Mouse (Mus musculus) midbrain, postnatal 0 days (tissue): ENCODE data around the gene Smurf1. TPM values are rescaled to one million over a fixed set of nuclear protein-coding genes. Genes with fewer than 3 reads are reported as not detected.

Experiments used
- ATAC-seq: fragments of 200-750 bp; cut with Nextera tagmentation; 2 replicates; pipeline ENCODE4 v1.8.0; 2017; ENCODE audit warnings: moderate number of reproducible peaks, mild to moderate bottlenecking, moderate TSS enrichment, moderate library complexity; ENCODE audit not compliant: low FRiP score
- DNase-seq: peaks from one replicate; pipeline ENCODE4 v3.0.0-alpha.2; 2015; ENCODE audit warnings: low spot score
- H3K27ac ChIP-seq: fragments of 300-500 bp; sonication (generic); 2 replicates; pipeline ENCODE4 v1.5.1; 2014; ENCODE audit warnings: low read depth, mild to moderate bottlenecking, low read length, mixed read lengths
- H3K27me3 ChIP-seq: fragments of 300-500 bp; sonication (generic); 2 replicates; pipeline ENCODE4 v1.6.1; 2014; ENCODE audit warnings: low read length, control low read depth, mixed read lengths; ENCODE audit not compliant: insufficient read depth
- H3K36me3 ChIP-seq: fragments of 300-500 bp; sonication (generic); 2 replicates; pipeline ENCODE4 v1.6.1; 2014; ENCODE audit warnings: low read length, control low read depth, mixed read lengths; ENCODE audit not compliant: insufficient read depth
- H3K4me1 ChIP-seq: fragments of 300-500 bp; sonication (generic); 2 replicates; pipeline ENCODE4 v1.6.1; 2014; ENCODE audit warnings: mild to moderate bottlenecking, control low read depth, antibody characterized with exemption, low read length, mixed read lengths; ENCODE audit not compliant: insufficient read depth
- H3K4me2 ChIP-seq: fragments of 300-500 bp; sonication (generic); 2 replicates; pipeline ENCODE4 v1.6.1; 2014; ENCODE audit warnings: low read depth, mild to moderate bottlenecking, low read length, mixed read lengths; ENCODE audit not compliant: poor library complexity, severe bottlenecking
- H3K4me3 ChIP-seq: fragments of 300-500 bp; sonication (generic); 2 replicates; pipeline ENCODE4 v1.5.1; 2014; ENCODE audit warnings: low read depth, mild to moderate bottlenecking, low read length, moderate library complexity
- H3K9ac ChIP-seq: fragments of 300-500 bp; sonication (generic); replicated peaks from 2 replicates; pipeline ENCODE4 v1.6.1; 2014; ENCODE audit warnings: mild to moderate bottlenecking, low read length, moderate library complexity, mixed read lengths; ENCODE audit not compliant: poor library complexity, severe bottlenecking
- H3K9me3 ChIP-seq: fragments of 300-500 bp; sonication (generic); 2 replicates; pipeline ENCODE4 v1.6.1; 2016; ENCODE audit warnings: low read length, control low read depth
- CTCF ChIP-seq: IDR thresholded peaks from 2 replicates; pipeline ENCODE4 v1.5.1; 2016; ENCODE audit warnings: antibody characterized with exemption, mild to moderate bottlenecking
- WGBS: fragments of 180-500 bp; shearing (Covaris S2); extraction: QIAGEN DNeasy Blood & Tissue Kit; methylation state at CpG from one replicate; pipeline ENCODE4 v1.1.7; 2014; 5-methylcytosine and 5-hydroxymethylcytosine counted together
- polyA plus RNA-seq: library from polyadenylated mRNA; unstranded; fragments of >200 nt; fragmentation: Nextera tagmentation; extraction: Ambion mirVana; gene quantifications from 2 replicates; pipeline ENCODE4 v1.2.1, GENCODE M21; 2015
- total RNA-seq: library from RNA; depleted of rRNA; stranded (reverse); fragments of >200 nt; gene quantifications from 2 replicates; pipeline ENCODE4 v1.2.3, GENCODE M21; 2014

Gene Smurf1
- total and polyA plus RNA-seq, 2 experiments from 2014 or later, result 28.0 to 63.0 TPM

DNA sequence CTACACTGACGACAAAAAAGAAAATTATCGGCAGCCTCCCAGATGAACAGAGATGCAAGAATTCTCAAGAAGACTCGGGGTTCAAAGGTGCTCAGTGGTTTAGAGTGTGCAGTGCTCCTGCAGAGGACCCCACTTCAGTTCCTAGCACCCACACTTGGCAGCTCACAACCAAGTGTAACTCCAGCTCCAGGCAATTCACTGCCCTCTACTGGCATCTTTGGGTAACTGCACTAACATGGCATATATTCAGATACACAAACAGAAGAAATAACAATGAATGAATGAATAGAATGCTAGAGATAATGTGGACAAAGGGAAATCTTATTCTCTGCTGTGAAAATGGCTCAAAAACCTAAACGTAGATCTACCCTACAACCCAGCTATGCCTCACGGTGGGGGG, 19.2 kb upstream of the Smurf1 start:
- H3K36me3 ChIP-seq, result no peaks in the 10 kb centered on the region
- H3K4me1 ChIP-seq, result no peaks in the 10 kb centered on the region
- H3K27me3 ChIP-seq, result no peaks in the 10 kb centered on the region
- no peak overlapping the region for H3K4me2 ChIP-seq
- no peak overlapping the region for H3K27ac ChIP-seq
- 0 out of 2 replicates have a peak, but pooled peaks cover 3% of the 10 kb centered on the region for H3K9me3 ChIP-seq
- no peak overlapping the region for H3K9ac ChIP-seq
- WGBS, result 94% methylated on average over 5 of the region's 5 CpGs
- TF ChIP-seq CTCF, result peak; percentile 39
- DNase-seq (no peak), ATAC-seq (no peak)
- H3K4me3 ChIP-seq, result no peak overlapping the region

DNA sequence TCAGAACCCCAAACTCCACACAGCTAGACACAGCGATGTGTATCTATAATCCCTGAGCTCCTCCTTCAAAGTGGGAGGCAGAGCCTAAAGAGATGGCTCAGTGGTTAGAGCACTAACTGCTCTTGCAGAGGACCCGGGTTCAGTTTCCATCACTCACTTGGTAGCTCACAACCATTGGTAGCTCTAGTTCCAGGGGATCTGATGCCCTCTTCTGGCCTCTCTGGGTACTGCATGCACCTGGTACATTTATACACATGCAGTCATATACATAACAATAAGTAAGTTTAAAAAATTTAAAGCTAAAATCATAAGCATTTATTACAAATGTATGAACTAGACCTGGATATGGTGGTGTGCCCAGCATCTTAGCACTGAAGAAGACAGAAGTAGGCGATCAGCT, 17.6 kb upstream of the Smurf1 start:
- Histone ChIP-seq H3K4me3 (no peak overlapping the region), H3K9me3 (0 out of 2 replicates have a peak, but pooled peaks cover 3% of the 10 kb centered on the region), H3K9ac (no peak overlapping the region), H3K36me3 (no peaks in the 10 kb centered on the region), H3K4me1 (no peaks in the 10 kb centered on the region), H3K27ac (no peak overlapping the region), H3K4me2 (no peak overlapping the region), H3K27me3 (no peaks in the 10 kb centered on the region)
- TF ChIP-seq CTCF, result peak; percentile 36; the same call in 1 of the 2 replicates
- 90% methylated on average over 3 of the region's 3 CpGs for WGBS
- ATAC-seq (no peak), DNase-seq (no peak)

DNA sequence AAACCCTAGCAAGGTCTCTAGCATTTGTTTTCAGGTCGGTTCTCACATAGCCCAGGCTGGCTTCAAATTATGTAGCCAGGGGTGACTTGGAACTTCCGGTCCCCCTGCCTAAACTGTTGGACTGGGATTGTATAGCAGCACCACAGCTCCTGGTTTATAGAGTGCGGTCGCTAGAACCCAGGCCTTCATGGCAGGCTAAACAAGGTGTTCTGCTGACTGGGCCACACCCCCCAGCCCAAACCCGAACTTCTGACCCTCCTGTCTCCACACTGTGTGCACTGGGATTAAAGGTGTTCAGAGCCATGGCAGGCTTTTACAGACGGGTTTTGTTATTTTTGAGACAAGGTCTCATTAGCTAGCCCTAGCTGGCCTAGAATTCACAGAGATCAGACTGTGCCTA, 13.5 kb upstream of the Smurf1 start:
- no peak overlapping the region for H3K4me3 ChIP-seq
- TF ChIP-seq CTCF, result no peak
- H3K9ac ChIP-seq, result no peak overlapping the region
- no peak for DNase-seq
- no peak overlapping the region for H3K27ac ChIP-seq
- no peak overlapping the region for H3K4me2 ChIP-seq
- no peak for ATAC-seq
- H3K9me3 ChIP-seq, result no peaks in the 10 kb centered on the region
- no peaks in the 10 kb centered on the region for H3K36me3 ChIP-seq
- no peaks in the 10 kb centered on the region for H3K4me1 ChIP-seq
- 84% methylated on average over 6 of the region's 6 CpGs for WGBS
- H3K27me3 ChIP-seq, result no peaks in the 10 kb centered on the region

DNA sequence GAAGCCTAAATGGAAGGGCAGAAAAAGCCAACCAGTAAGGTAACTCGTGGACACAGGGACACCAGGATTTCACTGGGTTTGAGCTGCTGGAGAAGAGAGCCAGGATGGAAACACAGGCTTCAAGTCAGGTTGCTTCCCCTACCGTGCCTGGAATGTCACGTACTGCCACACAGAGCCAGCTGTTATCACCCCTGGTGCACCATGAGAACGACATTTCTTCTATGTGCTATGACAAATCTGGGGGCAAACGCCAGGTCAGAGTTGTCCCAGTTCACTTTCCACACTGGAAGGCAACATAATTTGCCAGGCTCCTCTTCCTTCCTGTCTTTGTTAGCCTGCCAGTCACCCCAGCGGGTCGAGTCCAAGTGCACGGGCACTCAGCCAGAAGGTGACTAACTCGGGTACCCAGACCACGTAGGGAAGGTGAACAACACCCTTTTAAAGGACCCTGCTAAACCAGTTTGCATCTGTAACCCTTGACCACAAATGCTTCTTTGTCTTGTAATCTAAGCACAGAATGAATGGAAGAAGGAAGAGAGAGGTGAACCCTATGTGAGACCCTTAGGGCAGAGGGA, 13.0 kb upstream of the Smurf1 start:
- Histone ChIP-seq H3K9ac (no peak overlapping the region), H3K4me1 (no peaks in the 10 kb centered on the region), H3K36me3 (no peaks in the 10 kb centered on the region), H3K4me3 (no peak overlapping the region), H3K4me2 (no peak overlapping the region), H3K27me3 (no peaks in the 10 kb centered on the region), H3K9me3 (no peaks in the 10 kb centered on the region), H3K27ac (no peak overlapping the region)
- DNase-seq, result no peak
- no peak for TF ChIP-seq CTCF
- 77% methylated on average over 10 of the region's 10 CpGs for WGBS
- no peak for ATAC-seq

DNA sequence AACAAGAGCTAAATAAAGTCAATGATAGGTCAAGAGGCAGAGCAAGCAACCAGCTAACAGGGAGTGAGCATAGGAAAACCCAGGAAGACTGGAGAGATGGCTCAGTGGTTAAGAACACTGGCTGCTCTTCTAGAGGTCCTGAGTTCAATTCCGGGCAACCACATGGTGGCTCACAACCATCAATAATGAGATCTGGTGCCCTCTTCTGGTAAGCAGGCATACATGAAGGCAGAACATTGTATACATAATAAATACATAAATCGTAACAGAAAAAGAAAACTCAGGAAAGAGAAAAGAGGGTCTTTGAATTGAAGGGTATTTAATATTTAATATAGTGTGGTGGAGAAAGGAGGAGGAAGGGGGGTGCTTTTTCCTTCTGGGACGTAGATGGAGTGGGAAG, 5.6 kb upstream of the Smurf1 start:
- ATAC-seq (no peak), DNase-seq (no peak)
- no peak overlapping the region for H3K9ac ChIP-seq
- H3K36me3 ChIP-seq, result no peaks in the 10 kb centered on the region
- no peaks in the 10 kb centered on the region for H3K9me3 ChIP-seq
- no peaks in the 10 kb centered on the region for H3K27me3 ChIP-seq
- WGBS, result 88% methylated on average over 3 of the region's 3 CpGs
- no peak overlapping the region for H3K27ac ChIP-seq
- H3K4me1 ChIP-seq, result peaks cover 6% of the 10 kb centered on the region; the same call in 1 of the 2 replicates
- TF ChIP-seq CTCF, result peak; percentile 44
- H3K4me3 ChIP-seq, result no peak overlapping the region
- H3K4me2 ChIP-seq, result no peak overlapping the region

DNA sequence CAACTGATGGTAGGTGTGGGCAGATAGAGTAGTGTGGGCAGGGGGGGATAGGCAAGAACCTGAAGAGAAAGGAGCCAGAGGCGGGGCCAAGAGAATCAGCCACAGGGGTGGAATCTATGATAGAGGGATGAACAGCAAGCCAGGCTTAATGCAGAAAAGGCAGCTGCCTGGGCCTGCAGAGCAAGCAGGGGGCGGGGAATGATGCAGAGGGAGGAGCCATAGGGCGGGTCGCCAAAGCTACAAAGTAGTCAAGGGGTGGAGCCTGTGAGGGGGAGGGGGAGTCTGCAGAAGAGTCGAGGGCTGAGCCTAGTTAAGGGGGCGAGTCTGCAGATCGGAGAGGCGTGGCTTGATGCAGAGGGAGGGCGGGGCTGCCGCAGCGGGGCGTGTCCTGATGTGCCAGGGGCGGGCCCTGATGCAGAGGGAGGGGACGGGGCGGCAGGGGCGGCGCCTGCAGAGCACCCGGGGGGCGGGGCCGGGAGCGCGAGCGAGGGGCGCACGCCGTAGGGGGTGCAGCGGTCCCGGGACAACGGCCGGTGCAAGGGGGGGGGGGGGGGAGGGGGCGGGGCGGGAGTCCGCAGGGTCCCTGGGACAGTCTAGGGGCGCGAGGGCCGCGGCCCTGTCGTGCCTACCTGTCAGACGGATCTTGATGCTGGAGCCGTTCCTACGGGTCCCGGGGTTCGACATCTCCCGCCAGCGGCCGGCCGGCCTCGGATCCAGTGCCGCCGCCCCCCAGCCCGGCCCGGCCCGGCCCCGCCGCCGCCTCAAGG, 592 bp downstream of the Smurf1 start:
- H3K9ac ChIP-seq, result peak overlapping the region; percentile 98
- 5% methylated on average over 19 of the region's 56 CpGs for WGBS
- peaks cover 20% of the 10 kb centered on the region for H3K4me1 ChIP-seq
- no peaks in the 10 kb centered on the region for H3K36me3 ChIP-seq
- peak overlapping the region; percentile 67 for H3K4me2 ChIP-seq
- no peaks in the 10 kb centered on the region for H3K9me3 ChIP-seq
- DNase-seq, result peak; percentile 87
- ATAC-seq, result peak; percentile 78
- H3K4me3 ChIP-seq, result peak overlapping the region; percentile 94
- TF ChIP-seq CTCF, result no peak
- H3K27me3 ChIP-seq, result no peaks in the 10 kb centered on the region
- H3K27ac ChIP-seq, result peak overlapping the region; percentile 86
